Mouse (Mus musculus): ENCODE measurements at regions not wholly inside any gene's neighbourhood (a gene's known extent, or its start where the extent isn't known, plus 50 kb on each side); places are given as distances from the start of the nearest gene placed in this dataset.

DNA sequence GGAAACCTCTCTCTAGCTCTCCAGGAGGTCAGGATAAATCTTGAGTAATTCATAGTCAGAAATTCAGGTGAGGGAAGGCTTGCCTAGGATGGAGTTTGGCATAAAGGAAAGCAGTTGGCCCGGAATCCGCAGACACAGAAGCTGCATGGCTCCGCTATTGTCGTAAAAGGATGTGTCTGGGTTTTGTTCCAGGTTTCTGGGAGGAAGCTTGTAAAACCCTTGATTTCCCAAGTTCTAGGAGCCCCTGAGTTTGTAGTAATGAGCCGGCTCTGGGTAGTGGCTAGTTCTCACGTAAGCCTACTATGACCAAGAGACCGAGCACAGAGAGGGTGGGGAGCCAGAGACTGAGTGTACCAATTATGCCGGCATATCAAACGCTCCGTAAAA lies 52.7 kb upstream of the Gm21915 start:
- DNase-seq (ENCODE audit: low read depth, low spot score) = no peak

- no peak for DNase-seq (ENCODE audit: low read depth, low spot score)
These were observed 53.3 kb upstream of the Gm21915 start for GRCm38 (mm10) chr9:40617036-40617675.

DNA sequence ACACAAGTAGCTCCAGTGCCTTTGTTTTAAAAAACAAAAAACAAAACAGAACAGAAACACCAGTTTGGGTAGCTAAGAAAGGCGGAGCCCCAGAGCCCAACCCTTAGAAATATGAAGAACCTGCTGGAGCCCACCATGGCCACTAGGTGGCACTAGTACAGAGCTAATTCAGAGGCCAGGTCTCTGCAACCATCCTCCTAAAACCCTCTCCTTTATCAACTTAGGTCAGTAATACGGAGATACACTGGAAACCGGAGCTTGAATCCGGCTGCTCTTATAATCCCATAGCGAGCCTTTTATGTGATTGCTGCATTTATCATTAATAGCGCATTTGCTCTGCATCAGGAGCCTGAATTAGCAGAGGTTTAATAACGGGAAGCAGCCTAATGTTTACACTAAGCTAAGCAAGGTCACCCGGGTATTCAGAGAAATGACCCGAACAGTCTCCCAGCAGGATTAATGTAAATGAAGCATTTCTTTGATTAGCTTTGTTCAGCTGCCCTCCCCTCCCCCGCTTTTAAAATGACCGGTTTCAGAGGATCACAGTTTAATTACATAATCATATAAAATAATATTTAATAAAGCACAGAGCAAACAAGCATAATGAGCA lies 53.9 kb upstream of the Gm21915 start:
- DNase-seq (ENCODE audit: low read depth, low spot score) = peak; percentile 33

DNA sequence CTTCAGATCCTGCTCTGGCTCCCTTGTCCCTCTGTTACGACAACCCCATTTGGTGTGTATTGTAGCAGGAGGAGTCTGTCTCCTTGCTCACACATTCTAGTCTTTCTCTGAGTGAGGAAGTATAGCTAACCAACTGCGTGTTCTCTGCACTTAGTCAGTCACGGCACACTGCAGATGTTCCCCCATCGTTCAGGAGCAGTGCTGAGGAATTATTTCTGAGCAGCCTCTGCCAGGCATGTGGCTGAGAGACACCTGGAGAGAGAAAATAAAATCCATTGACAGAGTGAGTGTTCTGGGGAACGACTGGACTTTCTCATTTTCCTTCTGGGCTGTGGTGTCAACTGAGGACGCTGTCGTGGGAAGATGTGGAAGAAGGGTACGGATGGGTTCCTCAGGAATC lies 54.5 kb upstream of the Gm21915 start:
- no peak for DNase-seq (ENCODE audit: low read depth, low spot score)

GRCm38 (mm10) chr9:40614071-40614470 lies 56.3 kb upstream of the Gm21915 start:
- no peak for DNase-seq (ENCODE audit: low read depth, low spot score)

DNA sequence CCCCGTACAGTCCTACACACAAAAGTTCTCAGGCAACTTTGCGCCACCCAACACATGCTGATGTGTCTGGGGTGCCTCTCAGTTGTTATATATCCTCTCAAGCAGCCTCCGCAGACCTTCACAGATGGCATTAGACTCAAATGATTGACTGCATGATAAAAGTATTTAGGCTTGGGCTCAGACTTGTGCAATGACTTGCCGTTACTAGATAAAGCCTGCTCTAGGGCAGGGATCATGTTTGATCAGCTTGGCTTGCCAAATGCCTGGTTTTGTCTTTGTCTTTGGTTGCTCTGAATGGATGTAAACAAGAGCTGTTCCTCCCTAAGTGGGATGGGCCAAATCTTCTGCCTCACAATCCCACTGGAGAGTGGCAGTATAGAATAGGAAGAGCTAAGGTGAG lies 57.2 kb upstream of the Gm21915 start:
- DNase-seq (ENCODE audit: low read depth, low spot score) = no peak

GRCm38 (mm10) chr9:40612755-40613154 lies 57.7 kb upstream of the Gm21915 start:
- DNase-seq (ENCODE audit: low read depth, low spot score) = no peak

DNA sequence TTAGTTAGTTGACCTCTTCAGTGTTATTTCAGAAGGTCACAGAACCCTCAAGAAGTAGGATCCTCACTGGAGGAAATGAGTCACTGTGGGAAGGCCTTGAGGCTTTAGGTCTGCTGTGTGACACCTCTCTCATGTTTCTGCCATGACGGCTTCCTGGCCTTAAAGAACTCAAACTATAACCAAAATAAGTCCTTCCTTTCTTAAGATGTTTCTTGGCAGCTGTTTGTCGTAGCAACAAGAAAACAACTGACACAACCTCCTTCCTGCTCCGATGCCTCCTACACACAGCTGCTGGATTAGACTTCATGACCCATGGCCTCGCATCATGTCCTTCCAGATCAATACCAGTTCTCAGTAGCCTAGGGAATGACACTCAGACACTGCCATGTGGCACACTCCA lies 58.1 kb upstream of the Gm21915 start:
- no peak for DNase-seq (ENCODE audit: low read depth, low spot score)

DNA sequence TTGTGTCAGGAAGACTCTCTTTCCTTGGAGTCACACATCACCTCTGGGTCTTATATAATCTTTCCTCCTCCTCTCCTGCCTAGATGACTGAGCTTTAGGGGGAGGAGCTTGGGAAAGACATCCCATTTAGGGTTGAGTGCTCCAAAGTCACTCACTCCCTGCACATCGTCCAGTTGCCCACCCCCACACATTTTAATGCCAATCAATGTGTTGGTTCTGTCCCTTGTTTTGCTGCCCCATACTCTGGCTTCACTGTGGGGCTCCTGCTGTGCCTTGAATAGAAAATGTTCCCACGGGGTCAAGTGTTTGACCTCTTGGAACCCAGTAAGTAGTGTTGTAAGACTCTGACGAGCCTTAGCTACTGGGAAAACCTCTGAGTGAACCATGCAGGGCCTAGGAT lies 58.8 kb upstream of the Gm21915 start:
- DNase-seq (ENCODE audit: low read depth, low spot score) = no peak

GRCm38 (mm10) chr9:40608596-40608995 lies 61.8 kb upstream of the Gm21915 start:
- no peak for DNase-seq (ENCODE audit: low read depth, low spot score)

DNA sequence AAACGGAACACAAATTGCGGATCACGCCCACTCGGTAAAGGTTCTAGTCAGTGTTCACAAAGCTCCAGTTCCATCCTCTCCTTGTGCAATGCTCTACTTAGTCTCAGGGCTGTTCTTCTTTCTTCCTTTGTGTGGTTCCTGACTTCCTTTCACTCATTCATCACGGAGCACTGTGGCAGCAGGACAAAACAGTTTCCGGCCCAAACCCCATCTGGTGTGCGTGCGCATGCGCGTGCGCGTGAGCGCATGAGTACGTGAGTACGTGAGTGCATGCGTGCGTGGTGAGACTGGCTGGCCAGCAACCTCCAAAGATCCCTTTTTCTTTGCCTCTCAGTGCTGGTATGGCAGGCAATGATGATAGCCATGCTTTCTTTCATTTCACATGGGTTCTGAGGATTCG lies 62.5 kb upstream of the Gm21915 start:
- DNase-seq (ENCODE audit: low read depth, low spot score) = no peak

- no peak for DNase-seq (ENCODE audit: low read depth, low spot score)
These were observed 66.9 kb upstream of the Gm21915 start for GRCm38 (mm10) chr9:40603521-40603920.

- DNase-seq (ENCODE audit: low read depth, low spot score) = no peak
These were observed 67.2 kb upstream of the Gramd1b start for GRCm38 (mm10) chr9:40598431-40598831.

- no peak for DNase-seq (ENCODE audit: low read depth, low spot score)
These were observed 56.2 kb upstream of the Gramd1b start for GRCm38 (mm10) chr9:40587421-40587820.

- no peak for DNase-seq (ENCODE audit: low read depth, low spot score)
These were observed 55.4 kb upstream of the Gramd1b start for GRCm38 (mm10) chr9:40586581-40586980.

DNA sequence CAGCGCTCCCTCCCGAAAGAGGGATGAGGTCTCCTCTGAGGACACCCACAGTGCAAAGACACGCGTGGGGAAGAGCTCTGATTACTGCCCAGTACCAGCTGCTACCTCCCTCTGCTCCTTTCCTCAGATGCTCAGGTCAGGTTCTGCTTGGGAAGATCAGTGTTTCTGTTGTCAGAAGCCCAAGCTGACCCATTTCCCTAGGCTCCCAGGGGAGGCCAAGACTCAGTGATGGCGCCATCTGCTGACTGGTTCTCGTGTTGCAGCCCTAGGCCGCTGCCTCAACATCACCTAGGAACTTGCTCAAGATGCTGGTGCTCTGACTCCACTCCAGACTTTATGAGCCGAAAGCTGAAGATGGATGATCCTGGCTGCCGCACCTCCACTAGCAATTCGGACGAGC lies 52.4 kb upstream of the Gramd1b start:
- no peak for DNase-seq (ENCODE audit: low read depth, low spot score)

DNA sequence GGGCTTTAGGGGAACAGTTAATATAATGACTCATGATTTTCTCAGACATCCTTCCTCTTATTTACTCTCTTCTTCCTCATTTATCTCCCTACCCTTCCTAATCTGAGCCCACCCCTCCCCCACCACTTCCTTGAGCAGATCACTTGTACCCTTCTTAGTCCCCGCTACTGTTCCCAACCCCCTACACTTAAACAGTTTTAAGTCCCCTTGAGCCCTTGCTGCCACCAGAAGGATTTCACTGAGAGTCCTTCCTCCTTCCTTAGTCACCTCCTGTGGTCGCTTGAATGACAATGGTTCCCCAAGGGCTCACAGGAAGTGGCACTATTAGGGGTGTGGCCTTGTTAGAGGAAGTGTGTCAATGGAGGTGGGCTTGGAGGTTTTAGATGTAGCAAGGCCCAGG lies 50.7 kb upstream of the Gramd1b start:
- DNase-seq (ENCODE audit: low read depth, low spot score) = no peak
